Mouse (Mus musculus) lung, postnatal 0 days (tissue): ENCODE results near the gene Trp53rka. TPM values are rescaled to one million over a fixed set of nuclear protein-coding genes. Genes with fewer than 3 reads are reported as not detected.

ENCODE experiments used
- ATAC-seq: fragments of 200-750 bp; cut with Nextera tagmentation; 2 replicates; pipeline ENCODE4 v1.8.0; 2017; ENCODE audit warnings: moderate library complexity
- DNase-seq: peaks from one replicate; pipeline ENCODE4 v3.0.0-alpha.2; 2016; ENCODE audit warnings: low spot score
- H3K27ac ChIP-seq: fragments of 300-500 bp; sonication (generic); 2 replicates; pipeline ENCODE4 v1.5.1; 2014; ENCODE audit warnings: antibody characterized with exemption, mild to moderate bottlenecking, low read length, mixed read lengths
- H3K27me3 ChIP-seq: fragments of 300-500 bp; sonication (generic); replicated peaks from 2 replicates; pipeline ENCODE4 v1.6.1; 2014; ENCODE audit warnings: low read length, mixed read lengths; ENCODE audit not compliant: insufficient read depth
- H3K36me3 ChIP-seq: fragments of 300-500 bp; sonication (generic); 2 replicates; pipeline ENCODE4 v1.6.1; 2014; ENCODE audit warnings: low read length, mixed read lengths; ENCODE audit not compliant: insufficient read depth
- H3K4me1 ChIP-seq: fragments of 300-500 bp; sonication (generic); 2 replicates; pipeline ENCODE4 v1.6.1; 2014; ENCODE audit warnings: antibody characterized with exemption, low read depth, low read length, mixed read lengths; ENCODE audit not compliant: insufficient read depth
- H3K4me2 ChIP-seq: fragments of 300-500 bp; sonication (generic); replicated peaks from 2 replicates; pipeline ENCODE4 v1.6.1; 2014; ENCODE audit warnings: low read depth, mild to moderate bottlenecking, low read length, moderate library complexity, mixed read lengths
- H3K4me3 ChIP-seq: fragments of 300-500 bp; sonication (generic); 2 replicates; pipeline ENCODE4 v1.5.1; 2014; ENCODE audit warnings: low read depth, low read length
- H3K9ac ChIP-seq: fragments of 300-500 bp; sonication (generic); replicated peaks from 2 replicates; pipeline ENCODE4 v1.6.1; 2014; ENCODE audit warnings: low read depth, mild to moderate bottlenecking
- H3K9me3 ChIP-seq: fragments of 300-500 bp; sonication (generic); 2 replicates; pipeline ENCODE4 v1.6.1; 2016; ENCODE audit warnings: low read length, mixed read lengths
- CTCF ChIP-seq: IDR thresholded peaks from 2 replicates; pipeline ENCODE4 v1.5.1; 2016; ENCODE audit warnings: antibody characterized with exemption, mild to moderate bottlenecking
- EP300 ChIP-seq: IDR thresholded peaks from 2 replicates; pipeline ENCODE4 v1.6.1; 2016; ENCODE audit warnings: antibody characterized with exemption, mild to moderate bottlenecking, control low read depth
- WGBS: fragments of 180-500 bp; shearing (Covaris S2); extraction: QIAGEN DNeasy Blood & Tissue Kit; methylation state at CpG from one replicate; pipeline ENCODE4 v1.1.7; 2014; 5-methylcytosine and 5-hydroxymethylcytosine counted together
- polyA plus RNA-seq: library from polyadenylated mRNA; unstranded; fragments of >200 nt; fragmentation: Nextera tagmentation; extraction: Ambion mirVana; gene quantifications from 2 replicates; pipeline ENCODE4 v1.2.1, GENCODE M21; 2015

Gene Trp53rka
- polyA plus RNA-seq, 1 experiment from 2014 or later: 21.5 TPM

GRCm38 (mm10) chr2:165503259-165504203 lies 10.4 kb upstream of the Trp53rka start, which contains the start of gene Slc2a10:
TSS of gene Slc2a10 (plus strand) at chr2:165503787.
- 2% methylated on average over 25 of the region's 32 CpGs for WGBS
- 0 out of 2 replicates have a peak, but pooled peaks have one; percentile 2 for TF ChIP-seq CTCF
- TF ChIP-seq EP300: no peak
- Histone ChIP-seq H3K27ac (peak within 1 kb of the TSS; percentile 65), H3K9ac (0 out of 2 replicates have a peak within 1 kb of the TSS, but pooled peaks have one; percentile 13), H3K36me3 (no peaks in the 10 kb centered on the region), H3K4me3 (peak within 1 kb of the TSS; percentile 44), H3K9me3 (no peaks in the 10 kb centered on the region), H3K4me2 (peak within 1 kb of the TSS; percentile 80), H3K4me1 (peaks cover 5% of the 10 kb centered on the region; the same call in 1 of the 2 replicates), H3K27me3 (no peaks in the 10 kb centered on the region)
- DNase-seq (peak; percentile 78), ATAC-seq (peak; percentile 90)

GRCm38 (mm10) chr2:165498816-165499215 lies 5.7 kb upstream of the Trp53rka start:
- 21% methylated on average over 6 of the region's 6 CpGs for WGBS
- DNase-seq: peak; percentile 35

GRCm38 (mm10) chr2:165497706-165498275 lies 4.7 kb upstream of the Trp53rka start:
- Histone ChIP-seq H3K4me3 (no peak overlapping the region), H3K4me1 (peaks cover 5% of the 10 kb centered on the region; the same call in 1 of the 2 replicates), H3K36me3 (no peaks in the 10 kb centered on the region), H3K4me2 (no peak overlapping the region), H3K27ac (no peak overlapping the region), H3K9me3 (no peaks in the 10 kb centered on the region), H3K9ac (no peak overlapping the region), H3K27me3 (no peaks in the 10 kb centered on the region)
- ATAC-seq (no peak), DNase-seq (no peak)
- 60% methylated on average over 2 of the region's 2 CpGs for WGBS
- TF ChIP-seq CTCF: no peak
- no peak for TF ChIP-seq EP300

More at GRCm38 (mm10) chr2:165498816-165499215, 5.7 kb upstream of the Trp53rka start:
- Histone ChIP-seq H3K9me3 (no peaks in the 10 kb centered on the region), H3K4me2 (no peak overlapping the region), H3K27ac (peak overlapping the region; percentile 59; the same call in 1 of the 2 replicates), H3K4me1 (peaks cover 5% of the 10 kb centered on the region; the same call in 1 of the 2 replicates), H3K27me3 (no peaks in the 10 kb centered on the region), H3K36me3 (no peaks in the 10 kb centered on the region), H3K9ac (no peak overlapping the region), H3K4me3 (no peak overlapping the region)
- no peak for ATAC-seq
- TF ChIP-seq CTCF (no peak), EP300 (no peak)

GRCm38 (mm10) chr2:165496251-165496650 lies 3.1 kb upstream of the Trp53rka start:
- no peak for TF ChIP-seq EP300
- peak; percentile 72 for TF ChIP-seq CTCF
- Histone ChIP-seq H3K4me3 (no peak overlapping the region), H3K9me3 (no peaks in the 10 kb centered on the region), H3K9ac (no peak overlapping the region), H3K27ac (no peak overlapping the region), H3K36me3 (no peaks in the 10 kb centered on the region), H3K4me1 (peaks cover 5% of the 10 kb centered on the region; the same call in 1 of the 2 replicates), H3K27me3 (no peaks in the 10 kb centered on the region), H3K4me2 (no peak overlapping the region)
- DNase-seq (peak; percentile 43), ATAC-seq (no peak)

- no peak for DNase-seq
- H3K27me3 ChIP-seq: no peaks in the 10 kb centered on the region
- no peaks in the 10 kb centered on the region for H3K36me3 ChIP-seq
- no peak overlapping the region for H3K27ac ChIP-seq
- no peak overlapping the region for H3K4me2 ChIP-seq
- 28% methylated on average over 2 of the region's 2 CpGs for WGBS
- H3K9ac ChIP-seq: no peak overlapping the region
- TF ChIP-seq CTCF (no peak), EP300 (no peak)
- no peak overlapping the region for H3K4me3 ChIP-seq
- H3K4me1 ChIP-seq: peaks cover 5% of the 10 kb centered on the region; the same call in 1 of the 2 replicates
- no peaks in the 10 kb centered on the region for H3K9me3 ChIP-seq
- no peak for ATAC-seq
Measured at GRCm38 (mm10) chr2:165494495-165494894, 1.4 kb upstream of the Trp53rka start.
